Mouse (Mus musculus): ENCODE measurements at regions not wholly inside any gene's neighbourhood (a gene's known extent, or its start where the extent isn't known, plus 50 kb on each side); places are given as distances from the start of the nearest gene placed in this dataset.

DNA sequence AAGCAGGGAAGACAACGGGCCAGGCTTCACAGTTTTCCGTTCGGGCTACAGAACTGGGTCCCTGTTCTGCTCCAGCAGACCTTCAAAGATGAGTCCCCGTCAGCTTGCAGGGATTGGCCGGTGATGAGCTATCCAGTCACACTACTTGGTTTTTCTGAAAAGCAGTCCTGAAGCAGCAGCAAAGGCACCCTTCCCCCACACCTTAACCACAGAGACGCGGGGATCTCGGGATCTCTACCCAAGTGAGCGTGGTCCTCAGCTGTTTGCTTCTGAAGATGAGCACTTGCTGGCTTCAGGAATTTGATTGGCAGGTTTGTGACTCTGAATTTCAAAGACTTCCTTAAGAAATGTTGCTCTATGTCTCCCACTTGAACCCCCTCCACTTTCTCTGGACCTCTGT is 186.6 kb upstream of the Arglu1 start:
- no peak for ATAC-seq (ENCODE audit: low read depth)
- no peak overlapping the region for H3K9ac ChIP-seq (replicated peaks; ENCODE audit: low read depth, low read length)
- 41% methylated on average over 9 of the region's 9 CpGs for WGBS
- H3K27me3 ChIP-seq (ENCODE audit: control insufficient read depth, insufficient read depth, low read length), result no peaks in the 10 kb centered on the region; the same call in 1 of the 2 replicates
- H3K4me3 ChIP-seq (ENCODE audit: low read depth, low read length), result no peak overlapping the region
- no peak overlapping the region for H3K27ac ChIP-seq (ENCODE audit: low read depth, low read length)
- H3K9me3 ChIP-seq (ENCODE audit: control insufficient read depth, low read length), result no peaks in the 10 kb centered on the region
- H3K4me2 ChIP-seq (ENCODE audit: low read depth, low read length), result no peak overlapping the region
- no peaks in the 10 kb centered on the region for H3K4me1 ChIP-seq (ENCODE audit: control insufficient read depth, insufficient read depth, low read length)
- H3K36me3 ChIP-seq (ENCODE audit: control insufficient read depth, insufficient read depth, low read length), result no peaks in the 10 kb centered on the region

DNA sequence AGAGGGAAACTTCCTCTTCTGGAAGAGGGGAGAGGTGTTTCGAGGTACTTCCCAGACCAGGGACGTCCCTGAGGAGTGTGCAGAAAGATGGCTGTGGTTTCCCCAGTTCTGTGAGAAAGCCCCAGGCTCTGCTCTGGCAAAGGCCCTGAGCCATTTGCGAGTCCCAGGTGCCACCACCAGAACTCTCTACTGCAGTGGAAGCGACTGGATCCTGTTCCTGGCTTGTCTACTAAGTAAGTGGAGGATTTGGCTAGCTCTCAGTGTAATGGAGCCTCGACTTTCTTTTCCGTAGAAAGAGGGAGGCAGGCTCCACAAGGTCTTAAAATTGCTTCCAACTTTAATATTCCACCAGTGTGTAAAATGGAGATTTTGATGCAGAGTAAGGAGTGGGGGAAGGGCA is 186.1 kb upstream of the Arglu1 start:
- ATAC-seq (ENCODE audit: low read depth), result no peak
- Histone ChIP-seq H3K9ac (replicated peaks; ENCODE audit: low read depth, low read length) (no peak overlapping the region), H3K4me2 (ENCODE audit: low read depth, low read length) (no peak overlapping the region), H3K27me3 (ENCODE audit: control insufficient read depth, insufficient read depth, low read length) (no peaks in the 10 kb centered on the region; the same call in 1 of the 2 replicates), H3K27ac (ENCODE audit: low read depth, low read length) (no peak overlapping the region), H3K4me1 (ENCODE audit: control insufficient read depth, insufficient read depth, low read length) (no peaks in the 10 kb centered on the region), H3K36me3 (ENCODE audit: control insufficient read depth, insufficient read depth, low read length) (no peaks in the 10 kb centered on the region), H3K9me3 (ENCODE audit: control insufficient read depth, low read length) (no peaks in the 10 kb centered on the region), H3K4me3 (ENCODE audit: low read depth, low read length) (no peak overlapping the region)
- 76% methylated on average over 6 of the region's 6 CpGs for WGBS

DNA sequence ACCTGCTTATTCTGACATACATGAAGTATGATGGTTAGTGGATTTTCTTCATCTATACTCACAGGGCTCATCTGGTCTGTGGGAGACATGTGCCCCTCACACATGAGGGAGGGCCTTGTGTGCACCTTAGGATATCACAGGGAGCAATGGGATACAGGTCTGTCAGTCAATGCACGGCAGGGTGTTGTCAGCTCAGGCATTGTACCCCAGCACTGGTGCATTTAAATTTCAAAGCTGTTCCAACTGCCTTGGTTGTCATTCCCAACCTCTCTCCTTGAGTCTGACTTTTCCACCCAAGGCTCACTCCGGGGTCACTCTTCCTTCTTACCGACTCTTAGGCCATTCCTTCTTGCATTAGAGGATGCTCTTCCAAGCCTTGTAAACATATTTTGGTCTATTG is 181.6 kb upstream of the Arglu1 start:
- Histone ChIP-seq H3K36me3 (ENCODE audit: control insufficient read depth, insufficient read depth, low read length) (no peaks in the 10 kb centered on the region), H3K9me3 (ENCODE audit: control insufficient read depth, low read length) (no peaks in the 10 kb centered on the region), H3K4me2 (ENCODE audit: low read depth, low read length) (no peak overlapping the region), H3K9ac (replicated peaks; ENCODE audit: low read depth, low read length) (no peak overlapping the region), H3K4me1 (ENCODE audit: control insufficient read depth, insufficient read depth, low read length) (peaks cover 5% of the 10 kb centered on the region; the same call in 1 of the 2 replicates), H3K4me3 (ENCODE audit: low read depth, low read length) (no peak overlapping the region), H3K27me3 (ENCODE audit: control insufficient read depth, insufficient read depth, low read length) (no peaks in the 10 kb centered on the region; the same call in 1 of the 2 replicates), H3K27ac (ENCODE audit: low read depth, low read length) (no peak overlapping the region)
- ATAC-seq (ENCODE audit: low read depth), result no peak
- 28% methylated on average over 3 of the region's 3 CpGs for WGBS

DNA sequence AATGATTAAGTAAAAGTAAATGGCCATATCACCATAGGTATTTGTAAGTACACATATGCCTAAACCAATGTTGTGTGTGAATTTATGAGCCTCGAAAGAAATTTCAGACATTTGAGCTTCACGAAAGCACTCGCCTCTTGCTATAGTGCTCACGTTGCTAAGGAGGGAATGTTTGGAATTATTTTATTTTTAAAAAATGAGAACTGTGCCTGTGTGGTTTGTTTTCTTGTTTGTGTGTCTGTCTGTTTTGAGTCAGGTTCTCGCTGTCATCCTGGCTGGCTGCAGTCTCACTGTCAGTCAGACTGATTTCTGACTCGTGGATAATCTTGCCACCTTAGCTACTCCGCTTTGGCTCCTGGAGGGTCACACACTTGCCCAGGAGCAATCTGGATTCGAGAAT is 180.7 kb upstream of the Arglu1 start:
- no peak for ATAC-seq (ENCODE audit: low read depth)
- WGBS, result 24% methylated on average over 8 of the region's 8 CpGs
- Histone ChIP-seq H3K9me3 (ENCODE audit: control insufficient read depth, low read length) (no peaks in the 10 kb centered on the region), H3K36me3 (ENCODE audit: control insufficient read depth, insufficient read depth, low read length) (no peaks in the 10 kb centered on the region), H3K4me1 (ENCODE audit: control insufficient read depth, insufficient read depth, low read length) (peaks cover 5% of the 10 kb centered on the region; the same call in 1 of the 2 replicates), H3K4me3 (ENCODE audit: low read depth, low read length) (no peak overlapping the region), H3K4me2 (ENCODE audit: low read depth, low read length) (no peak overlapping the region), H3K27ac (ENCODE audit: low read depth, low read length) (no peak overlapping the region), H3K27me3 (ENCODE audit: control insufficient read depth, insufficient read depth, low read length) (no peaks in the 10 kb centered on the region; the same call in 1 of the 2 replicates), H3K9ac (replicated peaks; ENCODE audit: low read depth, low read length) (no peak overlapping the region)

DNA sequence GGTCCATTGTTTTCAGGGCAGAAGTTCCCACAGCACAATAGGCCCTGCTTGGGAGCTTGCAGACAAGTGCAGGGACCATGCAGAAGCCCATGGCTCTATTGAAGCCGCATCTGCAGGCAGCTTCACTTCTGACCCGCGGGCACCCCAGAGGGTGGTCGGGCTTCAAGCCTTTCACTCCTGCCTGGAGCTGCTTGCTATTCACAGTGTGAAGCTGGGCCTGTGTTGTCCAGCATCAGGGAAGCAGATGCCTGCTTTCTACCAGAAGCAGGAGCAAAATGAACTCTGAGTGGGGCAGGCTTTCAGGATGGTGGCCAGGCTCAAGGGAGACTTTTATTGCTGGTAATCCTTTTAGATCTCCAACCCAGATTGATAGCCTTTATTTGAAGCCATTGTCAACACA is 180.2 kb upstream of the Arglu1 start:
- Histone ChIP-seq H3K27ac (ENCODE audit: low read depth, low read length) (0 out of 2 replicates have a peak overlapping the region, but pooled peaks have one; percentile 3), H3K4me1 (ENCODE audit: control insufficient read depth, insufficient read depth, low read length) (peaks cover 5% of the 10 kb centered on the region; the same call in 1 of the 2 replicates), H3K27me3 (ENCODE audit: control insufficient read depth, insufficient read depth, low read length) (no peaks in the 10 kb centered on the region; the same call in 1 of the 2 replicates), H3K4me3 (ENCODE audit: low read depth, low read length) (no peak overlapping the region), H3K9ac (replicated peaks; ENCODE audit: low read depth, low read length) (no peak overlapping the region), H3K4me2 (ENCODE audit: low read depth, low read length) (no peak overlapping the region), H3K9me3 (ENCODE audit: control insufficient read depth, low read length) (no peaks in the 10 kb centered on the region), H3K36me3 (ENCODE audit: control insufficient read depth, insufficient read depth, low read length) (no peaks in the 10 kb centered on the region)
- ATAC-seq (ENCODE audit: low read depth), result peak; percentile 76; the same call in 1 of the 2 replicates
- 0% methylated on average over 4 of the region's 4 CpGs for WGBS

DNA sequence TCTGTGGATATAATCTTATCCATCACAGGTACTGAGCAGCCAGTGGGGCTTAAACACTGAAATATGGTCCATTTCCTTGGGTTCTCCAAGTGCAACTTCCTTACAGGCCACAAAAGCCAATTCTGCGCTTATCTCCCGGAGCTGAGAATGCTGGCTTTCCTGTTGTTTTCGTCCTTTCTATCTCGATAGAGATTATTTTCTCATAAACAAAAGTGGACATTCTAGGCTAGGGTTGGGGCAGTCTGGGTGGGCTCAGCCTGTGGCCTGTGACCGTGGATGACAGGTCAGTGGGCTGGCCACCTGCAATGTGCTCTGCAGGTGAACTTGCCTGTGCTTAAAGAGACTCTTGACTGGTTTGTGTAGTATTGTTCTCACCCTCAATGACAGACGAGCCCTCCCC is 179.0 kb upstream of the Arglu1 start:
- Histone ChIP-seq H3K9me3 (ENCODE audit: control insufficient read depth, low read length) (no peaks in the 10 kb centered on the region), H3K4me1 (ENCODE audit: control insufficient read depth, insufficient read depth, low read length) (peaks cover 5% of the 10 kb centered on the region; the same call in 1 of the 2 replicates), H3K36me3 (ENCODE audit: control insufficient read depth, insufficient read depth, low read length) (no peaks in the 10 kb centered on the region), H3K27me3 (ENCODE audit: control insufficient read depth, insufficient read depth, low read length) (no peaks in the 10 kb centered on the region; the same call in 1 of the 2 replicates), H3K27ac (ENCODE audit: low read depth, low read length) (no peak overlapping the region), H3K4me3 (ENCODE audit: low read depth, low read length) (no peak overlapping the region), H3K4me2 (ENCODE audit: low read depth, low read length) (no peak overlapping the region), H3K9ac (replicated peaks; ENCODE audit: low read depth, low read length) (no peak overlapping the region)
- 53% methylated on average over 6 of the region's 6 CpGs for WGBS
- ATAC-seq (ENCODE audit: low read depth), result no peak

DNA sequence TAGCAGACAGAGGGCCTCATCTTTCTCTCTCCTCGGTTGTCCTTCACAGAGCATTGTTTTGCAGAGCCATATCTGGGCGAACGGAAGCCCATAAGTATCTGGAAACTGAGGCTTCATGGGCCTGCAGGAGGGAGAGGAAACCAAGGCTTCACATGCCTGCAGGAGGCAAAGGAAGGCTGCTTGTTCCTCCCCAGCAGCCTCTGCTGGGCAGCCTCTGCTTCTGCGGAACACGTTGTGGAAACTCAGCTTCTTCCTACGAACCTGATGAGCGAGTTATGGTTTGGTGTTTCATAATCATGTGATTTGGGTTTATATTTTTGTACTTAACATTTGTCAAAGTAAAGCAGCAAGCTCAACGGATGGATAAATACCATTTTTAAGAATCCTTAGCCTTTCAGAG is 177.6 kb upstream of the Arglu1 start:
- H3K27ac ChIP-seq (ENCODE audit: low read depth, low read length), result no peak overlapping the region
- no peak overlapping the region for H3K9ac ChIP-seq (replicated peaks; ENCODE audit: low read depth, low read length)
- H3K9me3 ChIP-seq (ENCODE audit: control insufficient read depth, low read length), result no peaks in the 10 kb centered on the region
- no peak for ATAC-seq (ENCODE audit: low read depth)
- no peak overlapping the region for H3K4me2 ChIP-seq (ENCODE audit: low read depth, low read length)
- H3K27me3 ChIP-seq (ENCODE audit: control insufficient read depth, insufficient read depth, low read length), result no peaks in the 10 kb centered on the region; the same call in 1 of the 2 replicates
- H3K4me1 ChIP-seq (ENCODE audit: control insufficient read depth, insufficient read depth, low read length), result peaks cover 5% of the 10 kb centered on the region; the same call in 1 of the 2 replicates
- no peak overlapping the region for H3K4me3 ChIP-seq (ENCODE audit: low read depth, low read length)
- no peaks in the 10 kb centered on the region for H3K36me3 ChIP-seq (ENCODE audit: control insufficient read depth, insufficient read depth, low read length)
- 69% methylated on average over 8 of the region's 8 CpGs for WGBS

DNA sequence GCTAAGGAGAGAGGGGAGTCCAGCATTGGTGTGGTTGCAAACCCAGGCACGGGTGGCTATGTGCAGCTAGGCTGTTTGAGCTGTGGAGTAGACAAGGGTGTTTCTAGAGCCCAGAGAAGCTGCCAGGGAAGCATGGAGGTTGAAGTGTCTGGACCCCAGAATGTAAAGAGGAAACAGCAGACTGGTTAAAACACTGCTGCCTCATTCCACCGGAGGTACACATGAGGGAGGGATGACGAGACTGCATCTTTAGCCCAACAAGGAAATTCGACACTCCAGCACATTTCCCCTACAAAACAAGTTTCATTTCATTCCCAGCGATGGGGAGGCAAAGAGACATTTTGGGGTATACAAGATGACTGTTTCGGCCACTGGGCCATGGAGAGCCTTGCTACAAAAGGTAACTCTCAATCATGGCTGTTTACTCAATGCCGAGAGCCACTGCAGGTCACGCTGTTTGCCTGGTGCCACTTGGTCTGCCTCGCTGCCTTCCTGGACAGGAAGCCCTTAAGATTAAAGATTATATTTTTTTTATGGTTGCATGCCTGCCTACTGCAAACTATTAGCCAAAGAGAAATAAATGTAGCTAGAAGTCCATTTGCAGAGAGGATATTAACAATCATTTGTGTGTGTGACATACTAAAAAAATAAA is 176.9 kb upstream of the Arglu1 start:
- H3K27me3 ChIP-seq (ENCODE audit: control insufficient read depth, insufficient read depth, low read length), result no peaks in the 10 kb centered on the region

DNA sequence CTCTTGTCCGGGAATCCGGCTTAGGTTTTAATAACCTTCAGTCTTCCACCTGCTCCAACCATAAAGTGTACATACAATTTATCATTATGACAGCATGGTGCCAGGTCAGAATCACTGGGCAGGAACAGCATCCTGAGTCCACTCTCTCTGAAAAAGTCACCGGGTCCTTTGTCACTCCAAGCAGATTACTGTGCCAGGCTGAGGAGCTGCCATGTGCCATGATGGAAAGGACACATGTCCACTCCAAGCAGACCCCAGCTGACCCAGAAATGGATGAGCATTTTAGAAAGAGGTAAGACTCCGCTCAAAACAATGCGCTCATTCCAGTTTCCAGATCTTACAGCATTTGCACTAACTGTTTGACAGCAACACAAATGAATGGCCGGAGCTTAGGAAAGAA is 172.4 kb upstream of the Arglu1 start:
- Histone ChIP-seq H3K27me3 (ENCODE audit: control insufficient read depth, insufficient read depth, low read length) (no peaks in the 10 kb centered on the region), H3K27ac (ENCODE audit: low read depth, low read length) (no peak overlapping the region), H3K9ac (replicated peaks; ENCODE audit: low read depth, low read length) (no peak overlapping the region), H3K4me1 (ENCODE audit: control insufficient read depth, insufficient read depth, low read length) (no peaks in the 10 kb centered on the region), H3K4me3 (ENCODE audit: low read depth, low read length) (no peak overlapping the region), H3K36me3 (ENCODE audit: control insufficient read depth, insufficient read depth, low read length) (no peaks in the 10 kb centered on the region), H3K4me2 (ENCODE audit: low read depth, low read length) (no peak overlapping the region), H3K9me3 (ENCODE audit: control insufficient read depth, low read length) (no peaks in the 10 kb centered on the region)
- WGBS, result 71% methylated on average over 6 of the region's 6 CpGs
- no peak for ATAC-seq (ENCODE audit: low read depth)

More for the DNA sequence above, 176.9 kb upstream of the Arglu1 start:
- peaks cover 5% of the 10 kb centered on the region; the same call in 1 of the 2 replicates for H3K4me1 ChIP-seq (ENCODE audit: control insufficient read depth, insufficient read depth, low read length)
- ATAC-seq (ENCODE audit: low read depth), result no peak
- H3K9ac ChIP-seq (replicated peaks; ENCODE audit: low read depth, low read length), result no peak overlapping the region
- no peak overlapping the region for H3K27ac ChIP-seq (ENCODE audit: low read depth, low read length)
- no peak overlapping the region for H3K4me2 ChIP-seq (ENCODE audit: low read depth, low read length)
- 67% methylated on average over 9 of the region's 9 CpGs for WGBS
- H3K4me3 ChIP-seq (ENCODE audit: low read depth, low read length), result no peak overlapping the region
- H3K36me3 ChIP-seq (ENCODE audit: control insufficient read depth, insufficient read depth, low read length), result no peaks in the 10 kb centered on the region
- no peaks in the 10 kb centered on the region for H3K9me3 ChIP-seq (ENCODE audit: control insufficient read depth, low read length)

Data from neural tube, embryonic 14.5 days (tissue).